Mouse (Mus musculus) MEL (cell line): Measurements from ENCODE around the gene Tram1l1. TPM values are rescaled to one million over a fixed set of nuclear protein-coding genes. Genes with fewer than 3 reads are reported as not detected.

Source experiments
- DNase-seq: peaks from one replicate; pipeline ENCODE4 v3.0.0; 2011; ENCODE audit warnings: low read depth, low spot score
- H3K27ac ChIP-seq: 2 replicates; pipeline ENCODE4 v1.5.1; 2012; ENCODE audit warnings: low read depth, mild to moderate bottlenecking, control low read depth, low read length, moderate library complexity; ENCODE audit not compliant: control insufficient read depth
- H3K27me3 ChIP-seq, 2 experiments: fragments of 150-350 bp in 1 of 2; sonication (generic) in 1 of 2; 2 replicates each; pipeline ENCODE4 v1.6.1; 2012; ENCODE audit warnings: low read length in 2 of 2, mild to moderate bottlenecking in 2 of 2, improper control_type of control experiment in 1 of 2, moderate library complexity in 1 of 2; ENCODE audit not compliant: insufficient read depth in 2 of 2, control insufficient read depth in 1 of 2
- H3K36me3 ChIP-seq, 2 experiments: 2 replicates each; pipeline ENCODE4 v1.6.1; 2012 to 2014; ENCODE audit warnings: low read length in 2 of 2, improper control_type of control experiment in 1 of 2, inconsistent platforms in 1 of 2, mild to moderate bottlenecking in 1 of 2; ENCODE audit not compliant: insufficient read depth in 2 of 2, control insufficient read depth in 1 of 2
- H3K4me1 ChIP-seq, 2 experiments: fragments of 150-350 bp in 1 of 2; sonication (generic) in 1 of 2; 2 replicates each; pipeline ENCODE4 v1.6.1; 2012; ENCODE audit warnings: low read length in 2 of 2, improper control_type of control experiment in 1 of 2, mild to moderate bottlenecking in 1 of 2; ENCODE audit not compliant: insufficient read depth in 2 of 2, control insufficient read depth in 1 of 2
- H3K4me3 ChIP-seq, 2 experiments: fragments of 150-350 bp in 1 of 2; sonication (generic) in 1 of 2; 2 replicates each; pipeline ENCODE4 v1.5.1; 2012; ENCODE audit warnings: low read depth in 2 of 2, low read length in 2 of 2, mild to moderate bottlenecking in 2 of 2, moderate library complexity in 2 of 2, control low read depth in 1 of 2, improper control_type of control experiment in 1 of 2; ENCODE audit not compliant: control insufficient read depth in 1 of 2, insufficient read depth in 1 of 2
- H3K79me2 ChIP-seq: 2 replicates; pipeline ENCODE4 v1.6.1; 2012; ENCODE audit warnings: mild to moderate bottlenecking, low read length, moderate library complexity; ENCODE audit not compliant: control insufficient read depth, poor library complexity, insufficient read depth
- H3K9ac ChIP-seq: 2 replicates; pipeline ENCODE4 v1.6.1; 2012; ENCODE audit warnings: low read depth, mild to moderate bottlenecking, control low read depth, low read length, moderate library complexity; ENCODE audit not compliant: control insufficient read depth, poor library complexity, severe bottlenecking
- H3K9me3 ChIP-seq: fragments of 150-350 bp; sonication (generic); replicated peaks from 2 replicates; pipeline ENCODE4 v1.6.1; 2012; ENCODE audit warnings: mild to moderate bottlenecking, low read length, improper control_type of control experiment, moderate library complexity; ENCODE audit not compliant: insufficient read depth
- BHLHE40 ChIP-seq: IDR thresholded peaks from 2 replicates; pipeline ENCODE4 v1.6.1; 2012; ENCODE audit warnings: low read depth, mild to moderate bottlenecking, inconsistent platforms, low read length, improper control_type of control experiment, borderline replicate concordance
- CHD2 ChIP-seq: IDR thresholded peaks from 2 replicates; pipeline ENCODE4 v1.6.1; 2011; ENCODE audit warnings: low read length, improper control_type of control experiment
- CTCF ChIP-seq, 3 experiments: IDR thresholded peaks in 2 of 3; conservative IDR thresholded peaks in 1 of 3; 2 replicates each; pipeline ENCODE4 v1.5.1; 2011 to 2012; ENCODE audit warnings: low read length in 3 of 3, low read depth in 2 of 3, mild to moderate bottlenecking in 2 of 3, improper control_type of control experiment in 1 of 3, inconsistent platforms in 1 of 3, mixed read lengths in 1 of 3, moderate library complexity in 1 of 3; ENCODE audit not compliant: control insufficient read depth in 1 of 3, insufficient read depth in 1 of 3, poor library complexity in 1 of 3, severe bottlenecking in 1 of 3
- E2F4 ChIP-seq: IDR thresholded peaks from 2 replicates; pipeline ENCODE4 v1.6.1; 2011; ENCODE audit warnings: low read depth, low read length, improper control_type of control experiment, borderline replicate concordance
- ETS1 ChIP-seq: IDR thresholded peaks from 2 replicates; pipeline ENCODE4 v1.6.1; 2012; ENCODE audit warnings: low read depth, mild to moderate bottlenecking, inconsistent platforms, low read length, improper control_type of control experiment, moderate library complexity
- GABPA ChIP-seq: IDR thresholded peaks from 2 replicates; pipeline ENCODE4 v1.6.1; 2012; ENCODE audit warnings: low read depth, mild to moderate bottlenecking, inconsistent platforms, low read length, improper control_type of control experiment, moderate library complexity
- HCFC1 ChIP-seq: IDR thresholded peaks from 2 replicates; pipeline ENCODE4 v1.6.1; 2012; ENCODE audit warnings: low read depth, mild to moderate bottlenecking, inconsistent platforms, low read length, improper control_type of control experiment, moderate library complexity
- MAX ChIP-seq: IDR thresholded peaks from 2 replicates; pipeline ENCODE4 v1.6.1; 2011; ENCODE audit warnings: low read length, improper control_type of control experiment
- MEF2A ChIP-seq: IDR thresholded peaks from 2 replicates; pipeline ENCODE4 v1.6.1; 2014; ENCODE audit warnings: low read depth, mild to moderate bottlenecking, inconsistent platforms, low read length, improper control_type of control experiment; ENCODE audit not compliant: poor library complexity, insufficient replicate concordance, severe bottlenecking; ENCODE audit errors: extremely low read depth
- MXI1 ChIP-seq: IDR thresholded peaks from 2 replicates; pipeline ENCODE4 v1.6.1; 2011; ENCODE audit warnings: mild to moderate bottlenecking, low read depth, low read length, improper control_type of control experiment
- NELFE ChIP-seq: IDR thresholded peaks from 2 replicates; pipeline ENCODE4 v1.6.1; 2011; ENCODE audit warnings: low read depth, low read length, improper control_type of control experiment
- POLR2A ChIP-seq, 2 experiments: IDR thresholded peaks; 2 replicates each; pipeline ENCODE4 v1.6.1; 2011 to 2012; ENCODE audit warnings: low read length in 2 of 2, mild to moderate bottlenecking in 2 of 2, control low read depth in 1 of 2, improper control_type of control experiment in 1 of 2, low read depth in 1 of 2, moderate library complexity in 1 of 2; ENCODE audit not compliant: control insufficient read depth in 1 of 2, insufficient read depth in 1 of 2, poor library complexity in 1 of 2
- POLR2AphosphoS2 ChIP-seq: IDR thresholded peaks from 2 replicates; pipeline ENCODE4 v1.6.1; 2011; ENCODE audit warnings: low read length, improper control_type of control experiment
- RAD21 ChIP-seq: IDR thresholded peaks from 2 replicates; pipeline ENCODE4 v1.6.1; 2011; ENCODE audit warnings: mild to moderate bottlenecking, low read depth, low read length, improper control_type of control experiment
- SIN3A ChIP-seq: IDR thresholded peaks from 2 replicates; pipeline ENCODE4 v1.6.1; 2012; ENCODE audit warnings: low read length, improper control_type of control experiment, inconsistent platforms
- SMC3 ChIP-seq: IDR thresholded peaks from 2 replicates; pipeline ENCODE4 v1.6.1; 2011; ENCODE audit warnings: low read depth, low read length, improper control_type of control experiment
- TAL1 ChIP-seq: IDR thresholded peaks from 2 replicates; pipeline ENCODE4 v1.6.1; 2012; ENCODE audit warnings: mild to moderate bottlenecking, inconsistent platforms, low read length, moderate library complexity, mixed read lengths
- TCF12 ChIP-seq: IDR thresholded peaks from 2 replicates; pipeline ENCODE4 v1.6.1; 2014; ENCODE audit warnings: low read depth, mild to moderate bottlenecking, inconsistent platforms, low read length, improper control_type of control experiment, moderate library complexity
- USF2 ChIP-seq, 2 experiments: IDR thresholded peaks; 2 replicates each; pipeline ENCODE4 v1.6.1; 2011 to 2012; ENCODE audit warnings: improper control_type of control experiment in 2 of 2, low read length in 2 of 2, borderline replicate concordance in 1 of 2, inconsistent platforms in 1 of 2, low read depth in 1 of 2, mild to moderate bottlenecking in 1 of 2; ENCODE audit not compliant: insufficient read depth in 1 of 2
- ZC3H11A ChIP-seq: IDR thresholded peaks from 2 replicates; pipeline ENCODE4 v1.6.1; 2012; ENCODE audit warnings: low read depth, mild to moderate bottlenecking, inconsistent platforms, low read length, improper control_type of control experiment
- ZKSCAN1 ChIP-seq: IDR thresholded peaks from 2 replicates; pipeline ENCODE4 v1.6.1; 2012; ENCODE audit warnings: low read depth, mild to moderate bottlenecking, inconsistent platforms, low read length, improper control_type of control experiment, moderate library complexity
- ZMIZ1 ChIP-seq: IDR thresholded peaks from 2 replicates; pipeline ENCODE4 v1.6.1; 2012; ENCODE audit warnings: low read depth, mild to moderate bottlenecking, inconsistent platforms, low read length, improper control_type of control experiment, moderate library complexity
- polyA plus RNA-seq, 2 experiments: library from polyadenylated mRNA; stranded (reverse) in 1 of 2; unstranded in 1 of 2; fragments of >175 nt in 1 of 2; fragments of >200 nt in 1 of 2; gene quantifications; 2 replicates each; pipeline versions ENCODE4 v1.2.1 to v1.2.4; 2012; ENCODE audit warnings: low replicate concordance in 2 of 2, low read depth in 1 of 2; ENCODE audit not compliant: insufficient read length in 2 of 2, insufficient read depth in 1 of 2, missing spikeins in 1 of 2
- total RNA-seq: library from RNA; depleted of rRNA; stranded (reverse); fragments of 300-350 nt; gene quantifications from 2 replicates; pipeline ENCODE4 v1.2.3, GENCODE M21; 2012

Gene Tram1l1
- total and polyA plus RNA-seq, 3 experiments = not detected

GRCm38 (mm10) chr3:124320398-124320797 is 257 bp upstream of the Tram1l1 start:
- Histone ChIP-seq H3K27ac (no peak overlapping the region), H3K27me3 (no peaks in the 10 kb centered on the region), H3K4me1 (no peaks in the 10 kb centered on the region), H3K36me3 (no peaks in the 10 kb centered on the region), H3K4me3 (no peak overlapping the region), H3K9ac (no peak overlapping the region), H3K9me3 (no peaks in the 10 kb centered on the region), H3K79me2 (no peaks in the 10 kb centered on the region)
- DNase-seq = no peak
- TF ChIP-seq BHLHE40 (no peak), NELFE (no peak), E2F4 (no peak), ZKSCAN1 (no peak)
- TF ChIP-seq, all 39 proteins: peak for 0

DNA sequence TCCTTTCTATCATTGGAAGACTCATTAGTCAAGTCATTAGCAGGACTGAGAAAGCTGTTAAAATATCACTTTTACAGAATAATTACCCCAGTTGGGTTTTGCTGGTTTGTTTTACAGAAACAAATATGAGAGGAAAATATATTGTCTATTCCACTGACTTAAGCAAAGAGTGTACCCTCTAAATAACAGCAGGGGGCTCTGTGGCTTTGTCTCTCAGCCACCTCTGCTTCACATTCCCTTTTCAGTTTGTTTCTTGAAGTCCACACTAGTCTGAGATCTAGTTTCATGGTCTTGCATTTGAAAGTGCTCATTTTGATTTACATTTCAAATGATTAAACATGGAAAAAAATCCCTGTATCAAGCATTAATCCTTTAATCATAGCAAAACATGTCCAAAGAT is 25.8 kb downstream of the Tram1l1 start:
- TF ChIP-seq GABPA (no peak), SMC3 (peak; percentile 55), MEF2A (no peak), USF2 (IDR thresholded peaks at IDR 0.05; ENCODE audit: borderline replicate concordance in 1 of 2, insufficient read depth in 1 of 2, low read depth in 1 of 2, low read length in 2 of 2) (no peak), CTCF (IDR thresholded peaks at IDR 0.05 in 2 of 3, conservative IDR thresholded peaks at IDR 0.05 in 1 of 3; ENCODE audit: control insufficient read depth in 1 of 3, insufficient read depth in 1 of 3, low read depth in 2 of 3, low read length in 3 of 3, poor library complexity in 1 of 3, severe bottlenecking in 1 of 3) (peak in 2 of 3 experiments; percentile 22 to 35; a peak in 2 of 6 replicates), SIN3A (no peak), ZC3H11A (peak; percentile 39; the same call in 1 of the 2 replicates), RAD21 (peak; percentile 28)
- no peak overlapping the region for H3K9ac ChIP-seq
- no peaks in the 10 kb centered on the region for H3K27me3 ChIP-seq
- peak; percentile 14 for DNase-seq
- no peak overlapping the region for H3K27ac ChIP-seq
- no peaks in the 10 kb centered on the region for H3K36me3 ChIP-seq
- H3K9me3 ChIP-seq = no peaks in the 10 kb centered on the region
- H3K79me2 ChIP-seq = no peaks in the 10 kb centered on the region
- H3K4me3 ChIP-seq = no peak overlapping the region
- H3K4me1 ChIP-seq = no peaks in the 10 kb centered on the region

DNA sequence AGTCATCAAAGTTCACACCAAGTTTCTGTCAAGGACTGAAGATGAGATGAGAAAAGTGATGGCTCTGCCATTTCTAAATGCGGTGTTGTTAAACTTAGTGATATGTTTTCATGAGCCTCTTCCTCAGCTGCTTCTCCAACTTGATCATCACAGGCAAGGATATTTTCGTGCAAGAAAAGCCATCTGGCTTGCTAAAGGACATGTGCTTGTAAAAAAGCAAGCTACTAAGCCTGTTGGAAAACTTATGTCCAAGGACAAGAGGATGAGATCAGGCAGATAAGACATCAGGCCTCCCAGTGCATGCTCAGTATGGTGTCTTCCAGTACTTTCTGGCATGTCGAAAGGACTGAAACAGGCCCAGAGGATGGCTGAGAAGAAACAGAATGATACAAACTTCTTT is 36.9 kb downstream of the Tram1l1 start:
- Histone ChIP-seq H3K27me3 (no peaks in the 10 kb centered on the region), H3K27ac (no peak overlapping the region), H3K9me3 (no peaks in the 10 kb centered on the region)
- no peak for TF ChIP-seq MAX
- no peak for TF ChIP-seq ZC3H11A
- no peak for TF ChIP-seq CTCF (IDR thresholded peaks at IDR 0.05 in 2 of 3, conservative IDR thresholded peaks at IDR 0.05 in 1 of 3; ENCODE audit: control insufficient read depth in 1 of 3, insufficient read depth in 1 of 3, low read depth in 2 of 3, low read length in 3 of 3, poor library complexity in 1 of 3, severe bottlenecking in 1 of 3)
- TF ChIP-seq USF2 (IDR thresholded peaks at IDR 0.05; ENCODE audit: borderline replicate concordance in 1 of 2, insufficient read depth in 1 of 2, low read depth in 1 of 2, low read length in 2 of 2) = no peak
- TF ChIP-seq MEF2A = no peak
- no peak for TF ChIP-seq SMC3
- TF ChIP-seq RAD21 = no peak
- no peak for TF ChIP-seq POLR2A (IDR thresholded peaks at IDR 0.05; ENCODE audit: control insufficient read depth in 1 of 2, insufficient read depth in 1 of 2, low read depth in 1 of 2, low read length in 2 of 2, poor library complexity in 1 of 2)
- no peak for TF ChIP-seq MXI1
- no peak for TF ChIP-seq NELFE
- no peak for TF ChIP-seq ETS1
- no peak for TF ChIP-seq ZKSCAN1
- TF ChIP-seq HCFC1 = no peak
- TF ChIP-seq BHLHE40 = no peak
- no peak for TF ChIP-seq ZMIZ1
- TF ChIP-seq CHD2 = no peak
- TF ChIP-seq POLR2AphosphoS2 = no peak
- TF ChIP-seq TCF12 = no peak
- no peak for TF ChIP-seq TAL1
- TF ChIP-seq, all 39 proteins: peak for 0
- Histone ChIP-seq H3K4me3 (no peak overlapping the region), H3K9ac (no peak overlapping the region), H3K4me1 (no peaks in the 10 kb centered on the region), H3K79me2 (no peaks in the 10 kb centered on the region), H3K36me3 (no peaks in the 10 kb centered on the region)
- no peak for DNase-seq
